Mouse (Mus musculus) layer of hippocampus, adult 8-10 months (tissue): Measurements from ENCODE around the gene Asdurf. TPM values are rescaled to one million over a fixed set of nuclear protein-coding genes. Genes with fewer than 3 reads are reported as not detected.

Experiments used
- total RNA-seq, 4 experiments: library from RNA; stranded (reverse); gene quantifications; 2 replicates each; pipeline ENCODE4 v1.2.4; 2022

The Asdurf gene
- total RNA-seq, 4 experiments from 2014 or later = 2.4 to 6.0 TPM; not detected in 2

Other genes with a start within 250 kb of the Asdurf start
- under 1 TPM in 1 of 4 experiments, not detected in 3; 0.62 TPM for gene 1700019A02Rik, start 165.0 kb downstream of the Asdurf start, total RNA-seq
- 10 to 100 TPM; 34.1 to 38.6 (median 37.5) TPM for gene Pms1, start 55.6 kb downstream of the Asdurf start, total RNA-seq
- 10 to 100 TPM in 1 of 4 experiments, 1 to 10 TPM in 3; 7.5 to 11.5 (median 8.7) TPM for gene Ormdl1, start 55.5 kb downstream of the Asdurf start, total RNA-seq
- gene Gm28778, start 55.5 kb downstream of the Asdurf start, total RNA-seq = under 1 TPM in 1 of 4 experiments, not detected in 3; 0.52 TPM
- 10 to 100 TPM; 18.2 to 23.7 (median 19.7) TPM for gene Osgepl1, start 39.0 kb downstream of the Asdurf start, total RNA-seq
- under 1 TPM in 3 of 4 experiments, not detected in 1; 0.19 to 0.57 (median 0.20) TPM for gene Gm28551, start within 50 bp of the Asdurf start, total RNA-seq
- gene Asnsd1, start 133 bp upstream of the Asdurf start, total RNA-seq = 10 to 100 TPM; 23.4 to 25.6 (median 24.1) TPM